Mouse (Mus musculus) stomach, postnatal 0 days (tissue): ENCODE data around the gene Trpc5.

Experiments
- CTCF ChIP-seq: IDR thresholded peaks from 2 replicates; pipeline ENCODE4 v1.5.1; 2016; ENCODE audit warnings: antibody characterized with exemption, low read depth, mild to moderate bottlenecking, moderate library complexity
- EP300 ChIP-seq: optimal IDR thresholded peaks from 2 replicates; pipeline ENCODE3; 2016; ENCODE audit warnings: antibody characterized with exemption

DNA sequence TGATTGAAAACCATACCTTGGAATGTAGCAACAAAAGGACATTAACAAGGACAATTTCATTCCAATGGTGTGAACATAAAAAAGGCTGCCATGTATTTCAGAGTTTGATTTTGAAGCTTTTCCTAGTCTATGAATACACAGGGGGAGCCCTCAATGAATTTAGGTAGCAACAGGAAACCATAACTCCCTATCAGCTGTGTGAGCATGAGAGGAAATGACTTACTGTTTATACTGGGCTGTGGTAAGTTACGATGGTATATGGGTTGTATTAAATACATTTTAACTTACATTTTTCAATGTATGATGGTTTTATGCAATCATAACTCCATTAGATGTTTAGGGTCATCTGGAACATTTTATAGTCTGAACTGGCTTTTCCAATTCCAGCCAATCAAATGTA lies 28.4 kb upstream of the Trpc5 start:
- TF ChIP-seq CTCF, result no peak
- TF ChIP-seq EP300, result no peak
